ENCODE assay signal across 20 mouse cellular contexts in the genomic region with DNA sequence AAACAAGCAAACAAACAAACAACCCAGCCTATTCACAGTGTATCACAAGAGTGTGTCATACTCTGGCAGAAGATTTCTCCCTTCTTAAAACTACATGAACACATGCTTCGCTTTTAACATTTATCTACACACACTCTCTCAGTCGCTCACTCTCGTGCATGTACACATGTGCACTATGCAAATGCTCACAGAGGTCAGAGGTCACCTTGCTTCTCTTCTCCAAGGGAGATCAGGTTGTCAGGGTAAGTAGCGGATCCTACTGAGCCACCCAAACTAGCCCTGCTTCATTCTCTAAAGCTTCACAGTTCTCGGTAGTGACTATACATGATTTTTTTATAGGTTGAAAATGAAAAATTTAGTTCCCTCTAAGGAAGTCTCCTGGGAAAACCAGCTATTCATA.
DNase-seq lines count a peak whose midpoint lies in the region; ATAC-seq and TF ChIP-seq lines count a peak whose summit lies in the region.
"Had no signal": no experiment of that assay in that cellular context is flagged by ENCODE, and none has a peak within 500 bp of the region (broad histone marks: within the 10 kb centered on the region; RNA-seq: fewer than 3 reads in every experiment).

No protein-coding gene starts in this region.

- H3K4me2 ChIP-seq in hindbrain, embryonic 11.5 days (replicated peaks; ENCODE audit: low read depth, low read length) = no peak overlapping the region
- no peak overlapping the region for H3K4me2 ChIP-seq in hindbrain, embryonic 13.5 days
- H3K4me2 ChIP-seq in kidney, postnatal 0 days (ENCODE audit: low read length) = no peak overlapping the region
- H3K4me2 ChIP-seq: embryonic facial prominence, embryonic 15.5 days; forebrain, embryonic 15.5 days; heart, embryonic 13.5 days; hindbrain, embryonic 12.5 days had no signal

- H3K4me1 ChIP-seq in hindbrain, embryonic 11.5 days (replicated peaks; ENCODE audit: control insufficient read depth, insufficient read depth, low read length) = peaks cover 6% of the 10 kb centered on the region
- H3K4me1 ChIP-seq in hindbrain, embryonic 13.5 days (replicated peaks) = peaks cover 31% of the 10 kb centered on the region
- H3K4me1 ChIP-seq in kidney, postnatal 0 days (replicated peaks; ENCODE audit: insufficient read depth, low read length) = 0 out of 2 replicates have a peak, but pooled peaks cover 5% of the 10 kb centered on the region

- H3K9ac ChIP-seq in hindbrain, embryonic 11.5 days (ENCODE audit: low read depth, low read length) = no peak overlapping the region
- H3K9ac ChIP-seq in hindbrain, embryonic 13.5 days = no peak overlapping the region
- H3K9ac ChIP-seq in kidney, postnatal 0 days (ENCODE audit: low read depth, low read length) = no peak overlapping the region
- H3K9ac ChIP-seq: embryonic facial prominence, embryonic 15.5 days; forebrain, embryonic 15.5 days; heart, embryonic 13.5 days; hindbrain, embryonic 12.5 days had no signal

- H3K27ac ChIP-seq in hindbrain, embryonic 11.5 days (ENCODE audit: low read depth, low read length) = no peak overlapping the region
- H3K27ac ChIP-seq in hindbrain, embryonic 13.5 days = no peak overlapping the region
- H3K27ac ChIP-seq in kidney, postnatal 0 days = no peak overlapping the region
- H3K27ac ChIP-seq: embryonic facial prominence, embryonic 15.5 days; forebrain, embryonic 15.5 days; heart, embryonic 13.5 days; hindbrain, embryonic 12.5 days had no signal

- no peaks in the 10 kb centered on the region for H3K27me3 ChIP-seq in hindbrain, embryonic 11.5 days (ENCODE audit: control insufficient read depth, insufficient read depth, low read length)
- H3K27me3 ChIP-seq in hindbrain, embryonic 13.5 days = no peaks in the 10 kb centered on the region
- no peaks in the 10 kb centered on the region for H3K27me3 ChIP-seq in kidney, postnatal 0 days (ENCODE audit: insufficient read depth, low read length)
- H3K27me3 ChIP-seq: CH12.LX; embryonic facial prominence, embryonic 15.5 days; forebrain, embryonic 15.5 days; heart, embryonic 13.5 days; hindbrain, embryonic 12.5 days; Patski had no signal

- TF ChIP-seq CTCF in kidney, postnatal 0 days (IDR thresholded peaks at IDR 0.05; ENCODE audit: low read depth) = no peak

- peak; percentile 36 for DNase-seq in hindbrain, embryonic 11.5 days (ENCODE audit: low spot score)
- DNase-seq in kidney, postnatal 0 days (ENCODE audit: low spot score) = peak; percentile 27
- no peak for DNase-seq in kidney, adult 11 months
- peak; percentile 59 for DNase-seq in embryo, embryonic 11 days
- peak; percentile 9 for DNase-seq in retina, embryonic 14.5 days (ENCODE audit: low spot score)
- no peak for DNase-seq in thymus, postnatal 14 days
- DNase-seq: adrenal gland, postnatal 14 days; cerebellum, adult 18-20 months; cerebellum, adult 9-11 months; cerebellum, postnatal 36 days; gastrocnemius, postnatal 36 days; heart, postnatal 36 days had no signal

- no peaks in the 10 kb centered on the region for H3K9me3 ChIP-seq in hindbrain, embryonic 11.5 days (ENCODE audit: control insufficient read depth, low read length)
- H3K9me3 ChIP-seq in hindbrain, embryonic 13.5 days = peaks cover 5% of the 10 kb centered on the region; the same call in 1 of the 2 replicates
- H3K9me3 ChIP-seq in kidney, postnatal 0 days (replicated peaks; ENCODE audit: low read length) = no peaks in the 10 kb centered on the region
- H3K9me3 ChIP-seq: embryonic facial prominence, embryonic 15.5 days; forebrain, embryonic 15.5 days; hindbrain, embryonic 12.5 days had no signal

- 47% methylated on average over 5 of the region's 5 CpGs for WGBS in hindbrain, embryonic 11.5 days
- WGBS in hindbrain, embryonic 13.5 days = 44% methylated on average over 5 of the region's 5 CpGs
- 57% methylated on average over 5 of the region's 5 CpGs for WGBS in kidney, postnatal 0 days

- ATAC-seq in hindbrain, embryonic 11.5 days (ENCODE audit: low FRiP score) = no peak
- no peak for ATAC-seq in hindbrain, embryonic 13.5 days (ENCODE audit: low FRiP score)
- ATAC-seq in kidney, postnatal 0 days (replicated peaks; ENCODE audit: low FRiP score, low read depth) = no peak
- ATAC-seq: activated CD4-positive, CD25-positive, alpha-beta regulatory T cell, adult 4 months; forebrain, embryonic 15.5 days; Patski had no signal

- H3K4me3 ChIP-seq in hindbrain, embryonic 11.5 days (ENCODE audit: low read depth, low read length) = no peak overlapping the region
- no peak overlapping the region for H3K4me3 ChIP-seq in hindbrain, embryonic 13.5 days
- H3K4me3 ChIP-seq in kidney, postnatal 0 days (replicated peaks; ENCODE audit: low read depth, low read length) = no peak overlapping the region
- H3K4me3 ChIP-seq: embryonic facial prominence, embryonic 15.5 days; forebrain, embryonic 15.5 days; heart, embryonic 13.5 days; hindbrain, embryonic 12.5 days had no signal

- no peaks in the 10 kb centered on the region for H3K36me3 ChIP-seq in hindbrain, embryonic 11.5 days (ENCODE audit: control insufficient read depth, insufficient read depth, low read length)
- no peaks in the 10 kb centered on the region for H3K36me3 ChIP-seq in hindbrain, embryonic 13.5 days
- no peaks in the 10 kb centered on the region for H3K36me3 ChIP-seq in kidney, postnatal 0 days (ENCODE audit: insufficient read depth, low read length)
- H3K36me3 ChIP-seq: embryonic facial prominence, embryonic 15.5 days; forebrain, embryonic 15.5 days; heart, embryonic 13.5 days; hindbrain, embryonic 12.5 days had no signal

Comparison
In these comparisons a context has a peak if more than half of its experiments do, and no peak if none do; other contexts are left out.
1. DNase-seq: peak in hindbrain, embryonic 11.5 days (single experiment), kidney, postnatal 0 days (single experiment), embryo, embryonic 11 days (single experiment) and retina, embryonic 14.5 days (single experiment); none in kidney, adult 11 months (single experiment) and thymus, postnatal 14 days (single experiment).